Mouse (Mus musculus) hindbrain, embryonic 16.5 days (tissue): Measurements from ENCODE around the gene Podxl. TPM values are rescaled to one million over a fixed set of nuclear protein-coding genes. Genes with fewer than 3 reads are reported as not detected.

Source experiments
- ATAC-seq: fragments of 200-750 bp; cut with Nextera tagmentation; 2 replicates; pipeline ENCODE4 v1.8.0; 2017; ENCODE audit warnings: moderate TSS enrichment, moderate library complexity
- H3K27ac ChIP-seq: fragments of 300-500 bp; sonication (generic); 2 replicates; pipeline ENCODE4 v1.5.1; 2014; ENCODE audit warnings: low read depth, mild to moderate bottlenecking, control low read depth, low read length, moderate library complexity
- H3K27me3 ChIP-seq: fragments of 300-500 bp; sonication (generic); replicated peaks from 2 replicates; pipeline ENCODE4 v1.6.1; 2014; ENCODE audit warnings: low read length; ENCODE audit not compliant: control insufficient read depth, insufficient read depth
- H3K36me3 ChIP-seq: fragments of 300-500 bp; sonication (generic); 2 replicates; pipeline ENCODE4 v1.6.1; 2014; ENCODE audit warnings: mild to moderate bottlenecking, low read length, moderate library complexity, mixed read lengths; ENCODE audit not compliant: control insufficient read depth, insufficient read depth
- H3K4me1 ChIP-seq: fragments of 300-500 bp; sonication (generic); 2 replicates; pipeline ENCODE4 v1.6.1; 2014; ENCODE audit warnings: low read depth, low read length; ENCODE audit not compliant: control insufficient read depth, insufficient read depth
- H3K4me2 ChIP-seq: fragments of 300-500 bp; sonication (generic); 2 replicates; pipeline ENCODE4 v1.6.1; 2014; ENCODE audit warnings: mild to moderate bottlenecking, low read length, control low read depth, moderate library complexity
- H3K4me3 ChIP-seq: fragments of 300-500 bp; sonication (generic); 2 replicates; pipeline ENCODE4 v1.5.1; 2014; ENCODE audit warnings: mild to moderate bottlenecking, low read length, control low read depth, moderate library complexity
- H3K9ac ChIP-seq: fragments of 300-500 bp; sonication (generic); 2 replicates; pipeline ENCODE4 v1.6.1; 2014; ENCODE audit warnings: low read depth, mild to moderate bottlenecking, control low read depth, low read length, moderate library complexity
- H3K9me3 ChIP-seq: fragments of 300-500 bp; sonication (generic); 2 replicates; pipeline ENCODE4 v1.6.1; 2014; ENCODE audit warnings: mild to moderate bottlenecking, low read length, moderate library complexity; ENCODE audit not compliant: control insufficient read depth
- WGBS: fragments of 180-500 bp; shearing (Covaris S2); extraction: QIAGEN DNeasy Blood & Tissue Kit; methylation state at CpG from one replicate; pipeline ENCODE4 v1.1.7; 2014; 5-methylcytosine and 5-hydroxymethylcytosine counted together
- polyA plus RNA-seq: library from polyadenylated mRNA; unstranded; fragments of >200 nt; fragmentation: Nextera tagmentation; extraction: Ambion mirVana; gene quantifications from 2 replicates; pipeline ENCODE4 v1.2.1, GENCODE M21; 2015

The Podxl gene
- polyA plus RNA-seq, 1 experiment from 2014 or later = 8.3 TPM

DNA sequence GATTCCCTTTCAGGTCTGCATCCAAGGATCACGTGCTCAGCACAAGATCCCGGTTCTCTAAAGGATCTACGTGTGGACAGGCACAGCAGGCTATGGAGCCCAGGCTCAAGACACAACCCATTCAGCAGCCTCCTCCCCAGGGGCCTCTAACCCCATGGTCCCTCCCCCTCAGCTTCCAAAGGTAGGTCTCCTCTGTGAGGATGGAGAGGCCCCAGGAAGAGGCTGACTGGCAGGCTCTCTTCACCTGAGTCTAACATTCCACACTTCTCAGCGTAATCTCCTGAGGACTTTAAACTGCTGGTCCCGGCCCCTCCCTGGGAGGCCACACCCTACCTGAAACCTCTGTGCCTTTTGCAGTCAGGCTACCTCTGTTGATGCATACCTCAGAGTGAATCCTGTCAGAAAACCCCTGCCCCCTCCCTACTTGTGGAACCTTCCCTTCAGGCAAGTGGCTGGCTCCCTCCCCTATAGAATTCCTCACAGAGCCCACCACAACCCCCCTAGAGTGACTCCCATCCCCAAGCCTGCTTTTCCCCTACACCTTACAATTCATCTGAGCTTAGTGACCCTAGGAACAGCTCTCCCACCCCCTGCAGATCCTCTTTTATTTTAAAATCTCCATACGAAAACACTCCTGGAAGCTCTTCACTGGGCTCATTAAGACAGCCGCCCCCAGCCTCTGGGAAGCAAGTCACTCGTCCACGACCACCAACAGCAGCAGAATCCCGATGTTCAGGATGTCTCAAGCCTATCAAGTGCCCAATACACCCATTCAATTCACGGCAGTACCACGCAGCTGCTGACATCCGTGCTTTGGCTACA, 3.4 kb downstream of the Podxl start:
- Histone ChIP-seq H3K4me3 (no peak overlapping the region), H3K36me3 (no peaks in the 10 kb centered on the region), H3K27ac (no peak overlapping the region), H3K9ac (peak overlapping the region; percentile 31; the same call in 1 of the 2 replicates), H3K4me2 (peak overlapping the region; percentile 22), H3K27me3 (no peaks in the 10 kb centered on the region), H3K4me1 (peaks cover 38% of the 10 kb centered on the region), H3K9me3 (no peaks in the 10 kb centered on the region)
- WGBS = 15% methylated on average over 13 of the region's 13 CpGs
- ATAC-seq = no peak

- no peak overlapping the region for H3K27ac ChIP-seq
- no peaks in the 10 kb centered on the region for H3K9me3 ChIP-seq
- H3K27me3 ChIP-seq = no peaks in the 10 kb centered on the region
- no peak overlapping the region for H3K4me2 ChIP-seq
- WGBS = 81% methylated on average over 7 of the region's 7 CpGs
- H3K4me3 ChIP-seq = no peak overlapping the region
- no peaks in the 10 kb centered on the region for H3K36me3 ChIP-seq
- peaks cover 17% of the 10 kb centered on the region for H3K4me1 ChIP-seq
- no peak overlapping the region for H3K9ac ChIP-seq
- no peak for ATAC-seq
Measured at GRCm38 (mm10) chr6:31556460-31557100, 7.2 kb downstream of the Podxl start.

DNA sequence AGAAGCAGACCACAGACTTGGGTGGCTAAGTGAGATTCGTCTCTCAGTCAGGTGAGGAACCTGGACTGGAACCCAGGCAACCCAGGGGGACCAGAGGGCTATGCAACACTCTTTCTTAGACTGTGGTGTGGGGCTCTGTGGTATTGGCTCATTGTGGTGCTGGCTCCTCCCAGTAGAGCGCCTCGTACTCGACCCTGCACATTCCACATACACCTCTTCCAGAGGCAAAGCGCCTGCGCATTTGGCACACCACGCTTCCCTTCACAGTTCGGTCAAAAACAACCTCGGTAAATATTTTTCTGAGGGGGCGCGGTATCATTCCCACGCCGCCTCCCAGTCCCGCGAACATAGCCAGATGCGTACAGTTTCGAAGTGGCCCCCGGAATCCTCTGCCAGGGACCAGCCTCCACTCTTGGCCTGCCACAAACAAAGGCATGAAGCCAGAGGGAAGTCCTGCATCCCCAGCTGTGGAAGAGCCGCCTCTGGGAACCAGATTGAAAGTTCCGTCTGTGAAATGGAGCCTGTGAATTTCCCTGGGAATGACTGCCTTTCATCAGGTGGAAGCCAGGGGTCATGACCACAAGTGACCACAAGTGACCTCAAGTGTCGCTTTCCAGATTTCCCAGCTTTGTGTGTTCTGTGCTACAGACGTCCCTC, 12.8 kb downstream of the Podxl start:
- no peak overlapping the region for H3K9ac ChIP-seq
- no peak overlapping the region for H3K4me2 ChIP-seq
- ATAC-seq = no peak
- 79% methylated on average over 22 of the region's 22 CpGs for WGBS
- H3K36me3 ChIP-seq = no peaks in the 10 kb centered on the region
- peaks cover 15% of the 10 kb centered on the region for H3K4me1 ChIP-seq
- H3K4me3 ChIP-seq = no peak overlapping the region
- no peaks in the 10 kb centered on the region for H3K9me3 ChIP-seq
- no peak overlapping the region for H3K27ac ChIP-seq
- no peaks in the 10 kb centered on the region for H3K27me3 ChIP-seq

GRCm38 (mm10) chr6:31549361-31550051, 14.3 kb downstream of the Podxl start:
- peak; percentile 85 for ATAC-seq
- Histone ChIP-seq H3K27ac (no peak overlapping the region; the same call in 1 of the 2 replicates), H3K36me3 (no peaks in the 10 kb centered on the region), H3K9me3 (no peaks in the 10 kb centered on the region), H3K9ac (no peak overlapping the region; the same call in 1 of the 2 replicates), H3K4me3 (no peak overlapping the region), H3K4me2 (no peak overlapping the region), H3K4me1 (peaks cover 15% of the 10 kb centered on the region), H3K27me3 (no peaks in the 10 kb centered on the region)
- WGBS = 48% methylated on average over 5 of the region's 5 CpGs

- H3K27ac ChIP-seq = no peak overlapping the region
Measured at GRCm38 (mm10) chr6:31544318-31544717, 19.5 kb downstream of the Podxl start.

DNA sequence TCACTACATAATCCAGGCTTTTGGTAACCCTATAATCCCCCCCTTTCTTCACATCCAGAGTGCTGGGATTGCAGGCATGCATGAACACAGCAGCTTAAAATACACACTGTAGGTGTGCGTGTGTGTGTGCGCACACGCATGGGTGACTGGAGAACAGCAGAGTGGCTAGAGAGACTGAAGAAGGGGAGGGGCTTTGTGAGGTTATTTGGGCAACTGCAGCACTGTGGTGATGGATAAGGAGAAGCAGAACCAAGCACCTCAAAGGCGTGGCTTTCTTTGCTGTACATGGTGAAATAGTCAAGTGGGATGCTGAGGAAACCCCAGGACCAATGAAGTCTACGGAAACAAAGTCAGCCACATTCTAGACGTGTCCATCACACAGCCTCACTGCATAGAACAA, 23.8 kb downstream of the Podxl start:
- no peak overlapping the region for H3K27ac ChIP-seq
- ATAC-seq = no peak
- H3K27me3 ChIP-seq = no peaks in the 10 kb centered on the region
- 91% methylated on average over 6 of the region's 6 CpGs for WGBS
- no peak overlapping the region for H3K4me2 ChIP-seq
- no peak overlapping the region for H3K9ac ChIP-seq
- H3K4me1 ChIP-seq = no peaks in the 10 kb centered on the region
- no peaks in the 10 kb centered on the region for H3K36me3 ChIP-seq
- H3K9me3 ChIP-seq = no peaks in the 10 kb centered on the region
- H3K4me3 ChIP-seq = no peak overlapping the region

More at GRCm38 (mm10) chr6:31544318-31544717, 19.5 kb downstream of the Podxl start:
- Histone ChIP-seq H3K36me3 (no peaks in the 10 kb centered on the region), H3K9me3 (no peaks in the 10 kb centered on the region), H3K4me3 (no peak overlapping the region), H3K4me2 (no peak overlapping the region), H3K4me1 (peaks cover 9% of the 10 kb centered on the region), H3K27me3 (no peaks in the 10 kb centered on the region), H3K9ac (no peak overlapping the region)
- ATAC-seq = no peak
- WGBS = 79% methylated on average over 4 of the region's 4 CpGs

GRCm38 (mm10) chr6:31538112-31538511, 25.7 kb downstream of the Podxl start:
- no peaks in the 10 kb centered on the region for H3K9me3 ChIP-seq
- H3K4me3 ChIP-seq = no peak overlapping the region
- no peaks in the 10 kb centered on the region for H3K36me3 ChIP-seq
- H3K27ac ChIP-seq = no peak overlapping the region
- no peaks in the 10 kb centered on the region for H3K4me1 ChIP-seq
- no peak for ATAC-seq
- 90% methylated on average over 1 of the region's 1 CpGs for WGBS
- H3K27me3 ChIP-seq = no peaks in the 10 kb centered on the region
- no peak overlapping the region for H3K4me2 ChIP-seq
- no peak overlapping the region for H3K9ac ChIP-seq

DNA sequence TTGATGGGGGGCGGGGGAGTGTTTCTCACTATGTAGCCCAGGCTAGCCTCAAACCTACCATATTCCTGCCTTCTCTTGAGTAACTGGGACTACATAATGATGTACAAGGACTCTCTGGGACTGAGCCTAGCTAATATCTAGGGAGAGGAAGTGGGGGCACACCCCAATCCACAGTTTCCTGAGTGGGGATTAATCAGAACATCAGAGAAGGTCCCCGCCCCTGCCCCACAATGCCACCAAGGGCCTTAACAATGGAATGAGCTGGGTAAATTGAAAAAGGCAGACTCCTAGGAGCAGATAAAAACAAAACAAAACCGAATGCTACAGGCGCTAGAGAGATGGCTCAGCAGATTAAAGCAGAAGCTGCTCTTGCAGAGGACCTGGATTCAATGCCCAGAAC, 26.6 kb downstream of the Podxl start:
- Histone ChIP-seq H3K4me2 (no peak overlapping the region), H3K9ac (no peak overlapping the region), H3K27me3 (no peaks in the 10 kb centered on the region), H3K4me1 (no peaks in the 10 kb centered on the region), H3K36me3 (no peaks in the 10 kb centered on the region), H3K4me3 (no peak overlapping the region), H3K9me3 (no peaks in the 10 kb centered on the region), H3K27ac (no peak overlapping the region)
- WGBS = 79% methylated on average over 4 of the region's 4 CpGs
- ATAC-seq = no peak
